Mouse (Mus musculus): ENCODE data around the gene Hoxc8.

The Hoxc8 gene

GRCm38 (mm10) chr15:102990461-102991397 lies at the start of gene Hoxc8:
Hoxc8 (plus strand) TSS chr15:102990607.
- DNase-seq (ENCODE audit: low spot score): no peak

GRCm38 (mm10) chr15:102942739-102943467 lies 47.5 kb upstream of the Hoxc8 start:
- DNase-seq (ENCODE audit: low spot score): no peak

DNA sequence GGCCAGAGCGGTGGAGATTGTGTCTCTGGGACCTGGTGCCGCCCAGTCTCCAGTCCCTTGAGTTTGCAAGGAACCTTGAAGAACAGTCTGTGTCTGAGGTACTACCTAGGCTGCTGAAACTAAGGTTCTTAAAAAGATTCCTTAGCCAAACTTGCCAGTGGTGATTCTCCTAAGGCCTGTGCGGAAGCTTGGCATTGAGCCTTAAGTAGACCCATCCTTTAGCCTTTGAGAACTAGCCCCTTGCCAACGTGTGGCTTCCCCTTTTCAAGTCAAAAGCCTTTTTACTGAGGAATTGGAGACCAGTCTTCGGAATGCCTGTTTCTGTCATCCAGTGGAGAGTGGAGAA lies 47.0 kb upstream of the Hoxc8 start:
- DNase-seq (ENCODE audit: low spot score): no peak

GRCm38 (mm10) chr15:102945185-102946077 lies 45.0 kb upstream of the Hoxc8 start:
- DNase-seq (ENCODE audit: low spot score): no peak

DNA sequence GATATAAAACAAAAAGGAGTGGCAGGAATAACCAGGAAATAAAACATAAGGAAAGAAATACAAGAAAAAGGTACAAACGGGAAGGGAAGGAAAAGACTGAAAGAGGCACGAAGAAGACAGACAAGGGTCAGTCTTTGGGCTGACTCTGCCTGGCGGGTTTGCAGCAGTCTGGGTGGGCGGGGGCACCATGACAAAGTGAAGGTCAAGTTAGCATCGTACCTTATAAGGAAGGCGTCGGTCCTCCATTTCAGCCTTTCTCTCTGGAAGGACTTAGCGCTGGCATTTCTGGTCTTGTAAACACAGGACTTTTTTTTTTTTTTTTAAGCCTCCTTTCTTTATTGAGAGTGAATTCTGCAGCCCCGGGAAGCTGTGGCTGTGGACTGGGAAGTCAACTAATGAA lies 43.1 kb upstream of the Hoxc8 start:
- no peak for DNase-seq (ENCODE audit: low spot score)

- DNase-seq (ENCODE audit: low spot score): no peak
These were observed 41.6 kb upstream of the Hoxc8 start for GRCm38 (mm10) chr15:102948842-102949241.

DNA sequence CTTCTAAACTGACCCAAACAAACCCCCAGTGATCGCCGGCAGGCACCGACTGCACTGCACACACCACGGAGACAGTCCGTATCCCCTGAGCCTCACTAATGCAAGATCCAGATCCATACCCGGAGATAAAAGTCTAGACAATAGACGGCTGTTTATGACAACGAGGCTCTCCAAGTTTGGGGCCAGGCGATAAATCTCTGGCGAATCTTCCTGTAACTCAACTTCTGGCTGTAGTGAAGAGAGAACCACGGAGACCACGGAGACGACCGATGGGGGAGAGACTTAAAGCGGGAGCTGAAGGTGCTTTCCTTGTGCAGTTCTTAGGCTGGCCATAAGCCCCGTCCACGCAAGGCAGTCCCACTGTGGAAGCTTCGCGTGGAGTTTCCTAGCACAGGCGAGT lies 40.7 kb upstream of the Hoxc8 start:
- no peak for DNase-seq (ENCODE audit: low spot score)

DNA sequence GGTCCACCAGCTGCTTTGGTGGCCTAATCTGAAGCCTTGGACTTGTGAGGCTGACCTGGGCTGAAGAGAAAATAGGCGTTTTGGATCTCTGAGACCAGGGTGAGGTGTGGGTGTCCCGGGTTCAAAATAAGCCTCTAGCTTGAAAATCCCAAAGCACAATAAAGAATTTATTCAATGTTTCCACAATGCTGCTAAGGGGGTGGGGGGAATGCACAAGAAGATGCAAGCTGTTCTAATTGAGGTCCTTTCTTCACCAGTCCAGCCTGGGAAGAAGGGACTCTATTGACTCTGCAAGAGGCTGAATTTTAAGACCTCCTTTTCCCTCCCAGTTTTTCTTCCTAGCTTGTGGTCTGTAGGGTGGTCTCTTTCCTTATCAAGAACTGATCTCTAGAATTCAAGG lies 39.5 kb upstream of the Hoxc8 start:
- DNase-seq (ENCODE audit: low spot score): no peak

DNA sequence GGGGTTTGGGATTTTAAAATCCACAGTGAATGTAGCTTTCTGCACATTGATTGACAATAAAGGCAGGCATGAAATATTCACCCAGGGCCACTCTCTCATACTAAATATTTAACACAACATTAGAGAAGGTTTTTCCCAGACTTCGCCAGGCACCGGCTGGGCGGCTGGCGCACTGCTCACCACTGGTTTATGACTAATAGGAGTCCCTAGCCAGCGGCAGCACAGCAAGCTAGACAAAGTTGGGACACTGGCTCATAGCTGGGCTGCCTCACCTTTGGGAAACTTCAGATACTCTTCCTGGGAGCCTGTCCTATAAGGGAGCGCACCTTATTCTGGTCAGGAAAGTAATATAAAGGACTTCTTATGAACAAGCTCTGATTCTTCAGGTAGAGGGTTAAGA lies 36.8 kb upstream of the Hoxc8 start:
- no peak for DNase-seq (ENCODE audit: low spot score)

GRCm38 (mm10) chr15:102954192-102955006 lies 36.0 kb upstream of the Hoxc8 start, which contains the start of gene Hoxc11:
Hoxc11 (plus strand) TSS chr15:102954427.
- DNase-seq (ENCODE audit: low spot score): no peak

GRCm38 (mm10) chr15:102955007-102955382 lies 35.4 kb upstream of the Hoxc8 start:
- no peak for DNase-seq (ENCODE audit: low spot score)

DNA sequence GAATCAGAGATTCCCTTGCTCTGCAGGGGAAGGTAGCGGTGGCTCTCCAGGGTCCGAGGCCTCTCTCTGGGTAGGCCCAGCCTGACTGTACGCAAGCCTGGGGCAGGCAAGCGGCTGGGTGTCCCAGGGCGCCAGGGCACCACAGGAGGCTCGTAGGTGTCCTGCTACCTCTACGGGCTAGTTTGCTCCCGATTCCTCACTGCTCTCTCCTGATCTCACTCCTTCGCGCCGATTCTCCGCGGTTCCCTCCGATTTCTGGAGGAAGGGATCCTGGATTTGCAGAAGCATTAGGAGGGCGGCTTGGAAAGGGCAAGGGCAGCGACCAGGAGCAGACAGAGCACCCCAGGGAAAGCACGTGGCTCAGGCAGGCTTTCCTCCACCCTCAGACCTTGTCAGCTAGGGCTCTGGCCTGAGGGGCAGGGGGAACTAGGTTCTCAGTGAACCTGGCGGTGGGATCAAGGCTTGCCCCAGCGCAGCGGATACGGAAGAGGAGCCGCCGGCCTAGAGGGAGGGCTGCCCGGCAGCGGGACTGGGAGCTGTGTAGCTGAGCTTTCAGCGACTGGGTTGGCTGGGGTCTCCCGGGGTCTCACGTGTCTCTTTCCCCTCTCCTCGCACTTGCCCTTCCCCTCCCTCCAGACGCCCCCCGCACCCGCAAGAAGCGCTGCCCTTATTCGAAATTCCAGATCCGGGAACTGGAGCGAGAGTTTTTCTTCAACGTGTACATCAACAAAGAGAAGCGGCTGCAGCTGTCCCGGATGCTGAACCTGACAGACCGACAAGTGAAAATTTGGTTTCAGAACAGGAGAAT lies 34.4 kb upstream of the Hoxc8 start:
- DNase-seq (ENCODE audit: low spot score): no peak

- no peak for DNase-seq (ENCODE audit: low spot score)
These were observed 33.5 kb upstream of the Hoxc8 start for GRCm38 (mm10) chr15:102956906-102957305.

DNA sequence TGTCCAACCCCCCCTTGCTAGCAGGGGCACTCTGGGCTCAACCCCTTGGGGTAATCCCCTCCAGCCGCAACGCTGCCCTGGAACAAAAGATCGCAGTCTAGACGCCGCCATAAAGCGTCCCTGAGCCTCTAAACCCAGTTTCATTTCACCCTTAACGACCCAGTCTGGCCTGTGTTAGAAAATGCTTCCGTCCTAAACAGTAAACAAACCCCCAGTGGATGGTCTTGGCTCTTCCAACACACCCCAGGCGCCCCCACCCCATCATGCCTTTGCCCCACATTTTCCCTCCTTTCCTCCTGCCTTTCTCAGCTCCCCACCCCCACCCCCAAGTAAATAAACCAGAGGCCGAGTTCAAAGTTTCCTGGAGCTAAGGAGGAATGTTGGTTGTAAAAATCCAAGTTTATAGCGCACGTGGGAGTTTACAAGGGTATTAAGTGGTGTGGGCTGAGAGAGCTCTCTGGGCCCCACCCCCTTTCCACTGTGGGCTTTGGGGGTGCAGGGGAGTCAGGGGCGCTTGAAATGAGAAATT lies 30.7 kb upstream of the Hoxc8 start:
- DNase-seq (ENCODE audit: low spot score): no peak

- DNase-seq (ENCODE audit: low spot score): no peak
These were observed 28.7 kb upstream of the Hoxc8 start for GRCm38 (mm10) chr15:102961728-102962127.

- DNase-seq (ENCODE audit: low spot score): no peak
These were observed 27.9 kb upstream of the Hoxc8 start for GRCm38 (mm10) chr15:102962492-102962891.

DNA sequence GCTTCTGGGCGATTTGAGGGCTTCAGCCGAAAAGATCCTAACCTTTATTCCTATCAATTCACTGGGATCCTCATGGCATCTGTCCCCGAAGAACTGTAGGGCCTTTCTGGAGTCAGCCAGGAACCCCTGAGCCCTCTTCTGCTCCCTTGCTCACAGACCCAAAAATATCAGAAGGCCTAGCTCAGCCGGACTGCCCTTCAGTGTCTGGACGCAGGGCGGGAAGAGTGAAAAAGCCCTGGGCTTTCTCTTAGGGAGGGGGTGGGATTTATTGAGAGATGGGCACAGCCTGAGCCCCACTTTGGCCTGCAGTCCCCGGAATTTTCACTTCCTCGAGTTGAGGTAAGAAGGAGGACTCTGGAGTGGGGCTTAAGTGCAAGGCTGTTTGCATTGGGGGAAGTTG lies 27.1 kb upstream of the Hoxc8 start:
- DNase-seq (ENCODE audit: low spot score): no peak

- peak; percentile 81 for DNase-seq (ENCODE audit: low spot score)
These were observed 26.5 kb upstream of the Hoxc8 start for GRCm38 (mm10) chr15:102963671-102964640.
